Mouse (Mus musculus): ENCODE measurements around the gene Lamtor5. TPM values are rescaled to one million over a fixed set of nuclear protein-coding genes. Genes with fewer than 3 reads are reported as not detected.

The Lamtor5 gene
- polyA plus RNA-seq (2012; rRNA removed): 85.9 and 111 TPM in 2 replicates

- DNase-seq: peak; percentile 90
- WGBS: 2% methylated on average over 43 of the region's 43 CpGs
These were observed at the start of gene Lamtor5 for GRCm38 (mm10) chr3:107278479-107279269. Lamtor5 (plus strand) TSS chr3:107278858.

GRCm38 (mm10) chr3:107229221-107229620 lies 49.4 kb upstream of the Lamtor5 start:
- TF ChIP-seq POLR2A (IDR thresholded peaks at IDR 0.05; ENCODE audit: borderline replicate concordance, extremely low read depth, low read depth, low read length) (no peak), CTCF (IDR thresholded peaks at IDR 0.05; ENCODE audit: insufficient read depth, low read length) (no peak)

More at GRCm38 (mm10) chr3:107278479-107279269, at the start of gene Lamtor5:
- Histone ChIP-seq H3K4me3 (replicated peaks; ENCODE audit: extremely low read depth, low read depth, low read length) (peak within 1 kb of the TSS; percentile 95), H3K4me1 (ENCODE audit: control insufficient read depth, insufficient read depth, low read length) (peaks cover 7% of the 10 kb centered on the region)
- no peak for TF ChIP-seq CTCF (IDR thresholded peaks at IDR 0.05; ENCODE audit: insufficient read depth, low read length)
- peak; percentile 69; the same call in 1 of the 2 replicates for TF ChIP-seq POLR2A (IDR thresholded peaks at IDR 0.05; ENCODE audit: borderline replicate concordance, extremely low read depth, low read depth, low read length)

GRCm38 (mm10) chr3:107229822-107230221 lies 48.8 kb upstream of the Lamtor5 start:
- DNase-seq: no peak
- H3K4me1 ChIP-seq (ENCODE audit: control insufficient read depth, insufficient read depth, low read length): no peaks in the 10 kb centered on the region; the same call in 1 of the 2 replicates
- 42% methylated on average over 5 of the region's 5 CpGs for WGBS
- no peak overlapping the region for H3K4me3 ChIP-seq (replicated peaks; ENCODE audit: extremely low read depth, low read depth, low read length)
- TF ChIP-seq POLR2A (IDR thresholded peaks at IDR 0.05; ENCODE audit: borderline replicate concordance, extremely low read depth, low read depth, low read length) (no peak), CTCF (IDR thresholded peaks at IDR 0.05; ENCODE audit: insufficient read depth, low read length) (no peak)

More at GRCm38 (mm10) chr3:107229221-107229620, 49.4 kb upstream of the Lamtor5 start:
- no peaks in the 10 kb centered on the region; the same call in 1 of the 2 replicates for H3K4me1 ChIP-seq (ENCODE audit: control insufficient read depth, insufficient read depth, low read length)
- no peak for DNase-seq
- no peak overlapping the region for H3K4me3 ChIP-seq (replicated peaks; ENCODE audit: extremely low read depth, low read depth, low read length)
- 67% methylated on average over 5 of the region's 5 CpGs for WGBS

- no peak for TF ChIP-seq CTCF (IDR thresholded peaks at IDR 0.05; ENCODE audit: insufficient read depth, low read length)
- TF ChIP-seq POLR2A (IDR thresholded peaks at IDR 0.05; ENCODE audit: borderline replicate concordance, extremely low read depth, low read depth, low read length): no peak
These were observed 48.1 kb upstream of the Lamtor5 start, which contains the start of gene A630076J17Rik for GRCm38 (mm10) chr3:107230527-107230926. A630076J17Rik (plus strand) TSS chr3:107230614.

GRCm38 (mm10) chr3:107231202-107231601 lies 47.5 kb upstream of the Lamtor5 start:
- TF ChIP-seq POLR2A (IDR thresholded peaks at IDR 0.05; ENCODE audit: borderline replicate concordance, extremely low read depth, low read depth, low read length): no peak
- no peak for TF ChIP-seq CTCF (IDR thresholded peaks at IDR 0.05; ENCODE audit: insufficient read depth, low read length)
- Histone ChIP-seq H3K4me1 (ENCODE audit: control insufficient read depth, insufficient read depth, low read length) (no peaks in the 10 kb centered on the region; the same call in 1 of the 2 replicates), H3K4me3 (replicated peaks; ENCODE audit: extremely low read depth, low read depth, low read length) (no peak overlapping the region)
- WGBS: 51% methylated on average over 4 of the region's 4 CpGs
- no peak for DNase-seq

More at GRCm38 (mm10) chr3:107230527-107230926, 48.1 kb upstream of the Lamtor5 start, which contains the start of gene A630076J17Rik:
- Histone ChIP-seq H3K4me3 (replicated peaks; ENCODE audit: extremely low read depth, low read depth, low read length) (no peak within 1 kb of the TSS), H3K4me1 (ENCODE audit: control insufficient read depth, insufficient read depth, low read length) (no peaks in the 10 kb centered on the region; the same call in 1 of the 2 replicates)
- no peak for DNase-seq
- WGBS: 12% methylated on average over 1 of the region's 1 CpGs

- WGBS: 4% methylated on average over 11 of the region's 11 CpGs
- no peak for TF ChIP-seq POLR2A (IDR thresholded peaks at IDR 0.05; ENCODE audit: borderline replicate concordance, extremely low read depth, low read depth, low read length)
- peak; percentile 76 for TF ChIP-seq CTCF (IDR thresholded peaks at IDR 0.05; ENCODE audit: insufficient read depth, low read length)
- Histone ChIP-seq H3K4me1 (ENCODE audit: control insufficient read depth, insufficient read depth, low read length) (no peaks in the 10 kb centered on the region; the same call in 1 of the 2 replicates), H3K4me3 (replicated peaks; ENCODE audit: extremely low read depth, low read depth, low read length) (no peak overlapping the region)
- peak; percentile 75 for DNase-seq
These were observed 45.3 kb upstream of the Lamtor5 start for GRCm38 (mm10) chr3:107233351-107233813.

GRCm38 (mm10) chr3:107233945-107234344 lies 44.7 kb upstream of the Lamtor5 start:
- no peak for TF ChIP-seq POLR2A (IDR thresholded peaks at IDR 0.05; ENCODE audit: borderline replicate concordance, extremely low read depth, low read depth, low read length)
- TF ChIP-seq CTCF (IDR thresholded peaks at IDR 0.05; ENCODE audit: insufficient read depth, low read length): no peak
- WGBS: 43% methylated on average over 2 of the region's 2 CpGs
- no peaks in the 10 kb centered on the region; the same call in 1 of the 2 replicates for H3K4me1 ChIP-seq (ENCODE audit: control insufficient read depth, insufficient read depth, low read length)

GRCm38 (mm10) chr3:107238051-107238450 lies 40.6 kb upstream of the Lamtor5 start:
- 60% methylated on average over 2 of the region's 2 CpGs for WGBS
- Histone ChIP-seq H3K4me1 (ENCODE audit: control insufficient read depth, insufficient read depth, low read length) (no peaks in the 10 kb centered on the region; the same call in 1 of the 2 replicates), H3K4me3 (replicated peaks; ENCODE audit: extremely low read depth, low read depth, low read length) (no peak overlapping the region)
- no peak for DNase-seq
- TF ChIP-seq CTCF (IDR thresholded peaks at IDR 0.05; ENCODE audit: insufficient read depth, low read length) (no peak), POLR2A (IDR thresholded peaks at IDR 0.05; ENCODE audit: borderline replicate concordance, extremely low read depth, low read depth, low read length) (no peak)

More at GRCm38 (mm10) chr3:107233945-107234344, 44.7 kb upstream of the Lamtor5 start:
- no peak overlapping the region for H3K4me3 ChIP-seq (replicated peaks; ENCODE audit: extremely low read depth, low read depth, low read length)
- DNase-seq: no peak

- no peak for DNase-seq
- TF ChIP-seq CTCF (IDR thresholded peaks at IDR 0.05; ENCODE audit: insufficient read depth, low read length) (no peak), POLR2A (IDR thresholded peaks at IDR 0.05; ENCODE audit: borderline replicate concordance, extremely low read depth, low read depth, low read length) (no peak)
- H3K4me1 ChIP-seq (ENCODE audit: control insufficient read depth, insufficient read depth, low read length): no peaks in the 10 kb centered on the region
- 84% methylated on average over 8 of the region's 8 CpGs for WGBS
- H3K4me3 ChIP-seq (replicated peaks; ENCODE audit: extremely low read depth, low read depth, low read length): no peak overlapping the region
These were observed 40.1 kb upstream of the Lamtor5 start for GRCm38 (mm10) chr3:107238471-107238980.
